17 mouse cellular contexts compared by ENCODE assay signal in the genomic region with DNA sequence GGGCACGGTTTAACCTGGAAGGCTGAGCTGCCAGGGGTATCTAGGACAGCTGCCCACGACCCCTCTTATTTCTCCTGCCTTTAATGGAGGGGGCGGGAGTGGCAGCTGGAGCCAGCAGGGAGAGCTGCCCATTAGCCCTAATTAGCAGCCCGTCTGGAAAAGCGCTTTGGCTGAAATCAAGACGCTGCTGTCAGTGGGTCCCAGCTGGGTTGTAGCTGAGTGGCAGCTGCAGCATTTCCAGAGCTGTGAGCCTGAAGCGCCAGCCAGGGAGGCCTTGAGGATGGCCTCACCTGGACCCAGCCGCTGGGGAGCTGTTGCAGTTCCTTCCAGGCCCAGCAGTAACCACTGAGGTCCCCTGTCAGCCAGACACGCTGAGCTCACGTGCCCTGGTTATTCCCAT. TPM values are rescaled to one million over a fixed set of nuclear protein-coding genes. Genes with fewer than 3 reads are reported as not detected.
DNase-seq lines count a peak whose midpoint lies in the region; ATAC-seq lines count a peak whose summit lies in the region.
"Had no signal": no experiment of that assay in that cellular context is flagged by ENCODE, and none has a peak within 500 bp of the region (broad histone marks: within the 10 kb centered on the region; RNA-seq: fewer than 3 reads in every experiment).

No protein-coding gene starts in this region.

- H3K27ac ChIP-seq in forebrain, embryonic 10.5 days = peak overlapping the region; percentile 56
- H3K27ac ChIP-seq in hindbrain, embryonic 13.5 days = peak overlapping the region; percentile 19; the same call in 1 of the 2 replicates
- peak overlapping the region; percentile 51; the same call in 1 of the 2 replicates for H3K27ac ChIP-seq in midbrain, embryonic 16.5 days (ENCODE audit: low read length)
- H3K27ac ChIP-seq: embryonic facial prominence, embryonic 13.5 days; intestine, embryonic 15.5 days; limb, embryonic 12.5 days had no signal

- WGBS in forebrain, embryonic 10.5 days = 22% methylated on average over 10 of the region's 10 CpGs
- WGBS in hindbrain, embryonic 13.5 days = 10% methylated on average over 10 of the region's 10 CpGs
- 18% methylated on average over 10 of the region's 10 CpGs for WGBS in midbrain, embryonic 16.5 days

- peak; percentile 45 for DNase-seq in embryo, embryonic 10.5 days (ENCODE audit: low spot score)
- DNase-seq in forebrain, embryonic 10.5 days (ENCODE audit: extremely low spot score, low spot score) = no peak
- no peak for DNase-seq in kidney, postnatal 25 days
- no peak for DNase-seq in layer of hippocampus, adult 18-20 months (ENCODE audit: low spot score in 2 of 2)
- DNase-seq in adrenal gland, postnatal 10 days = no peak
- no peak for DNase-seq in heart, adult 9 months (ENCODE audit: low spot score in 2 of 2)
- DNase-seq: adrenal gland, adult 2 months; lung, adult 2 months had no signal

- peaks cover 74% of the 10 kb centered on the region for H3K4me1 ChIP-seq in forebrain, embryonic 10.5 days
- H3K4me1 ChIP-seq in hindbrain, embryonic 13.5 days (replicated peaks) = peaks cover 68% of the 10 kb centered on the region
- peaks cover 16% of the 10 kb centered on the region for H3K4me1 ChIP-seq in midbrain, embryonic 16.5 days (ENCODE audit: control insufficient read depth, insufficient read depth, low read length)
- H3K4me1 ChIP-seq: intestine, embryonic 15.5 days had no signal

- no peaks in the 10 kb centered on the region for H3K36me3 ChIP-seq in forebrain, embryonic 10.5 days (replicated peaks)
- H3K36me3 ChIP-seq in hindbrain, embryonic 13.5 days = no peaks in the 10 kb centered on the region
- no peaks in the 10 kb centered on the region for H3K36me3 ChIP-seq in midbrain, embryonic 16.5 days (ENCODE audit: control insufficient read depth, insufficient read depth, low read length)
- H3K36me3 ChIP-seq: embryonic facial prominence, embryonic 13.5 days; intestine, embryonic 15.5 days; limb, embryonic 12.5 days had no signal

- H3K4me2 ChIP-seq in hindbrain, embryonic 13.5 days = no peak overlapping the region
- no peak overlapping the region for H3K4me2 ChIP-seq in midbrain, embryonic 16.5 days (ENCODE audit: low read length)
- H3K4me2 ChIP-seq: embryonic facial prominence, embryonic 13.5 days; intestine, embryonic 15.5 days; limb, embryonic 12.5 days had no signal

- H3K27me3 ChIP-seq in forebrain, embryonic 10.5 days (ENCODE audit: poor library complexity, severe bottlenecking) = peaks cover 88% of the 10 kb centered on the region
- peaks cover 37% of the 10 kb centered on the region for H3K27me3 ChIP-seq in hindbrain, embryonic 13.5 days
- no peaks in the 10 kb centered on the region for H3K27me3 ChIP-seq in midbrain, embryonic 16.5 days (ENCODE audit: control insufficient read depth, insufficient read depth, low read depth, low read length)

- H3K9ac ChIP-seq in hindbrain, embryonic 13.5 days = peak overlapping the region; percentile 35; the same call in 1 of the 2 replicates
- H3K9ac ChIP-seq in midbrain, embryonic 16.5 days (ENCODE audit: low read depth, low read length) = peak overlapping the region; percentile 2; the same call in 1 of the 2 replicates
- H3K9ac ChIP-seq: embryonic facial prominence, embryonic 13.5 days; intestine, embryonic 15.5 days; limb, embryonic 12.5 days had no signal

- no peaks in the 10 kb centered on the region for H3K9me3 ChIP-seq in forebrain, embryonic 10.5 days
- H3K9me3 ChIP-seq in hindbrain, embryonic 13.5 days = no peaks in the 10 kb centered on the region
- no peaks in the 10 kb centered on the region for H3K9me3 ChIP-seq in midbrain, embryonic 16.5 days (replicated peaks; ENCODE audit: control insufficient read depth, low read length, poor library complexity, severe bottlenecking)
- H3K9me3 ChIP-seq: embryonic facial prominence, embryonic 13.5 days; intestine, embryonic 15.5 days; limb, embryonic 12.5 days; megakaryocyte, embryonic 14.5 days had no signal

- no peak overlapping the region for H3K4me3 ChIP-seq in forebrain, embryonic 10.5 days
- H3K4me3 ChIP-seq in hindbrain, embryonic 13.5 days = no peak overlapping the region
- H3K4me3 ChIP-seq in midbrain, embryonic 16.5 days (ENCODE audit: low read depth, low read length) = no peak overlapping the region
- H3K4me3 ChIP-seq: embryonic facial prominence, embryonic 13.5 days; intestine, embryonic 15.5 days; limb, embryonic 12.5 days; megakaryocyte, embryonic 14.5 days had no signal

- peak; percentile 47; the same call in 1 of the 2 replicates for ATAC-seq in hindbrain, embryonic 13.5 days (ENCODE audit: low FRiP score)
- ATAC-seq in midbrain, embryonic 16.5 days = peak; percentile 22; the same call in 1 of the 2 replicates
- ATAC-seq: intestine, embryonic 15.5 days; Patski had no signal

RNA-seq across cellular contexts. Expression of gene 1700025C18Rik, which starts 5.8 kb away (rescaled TPM):
- polyA plus RNA-seq in forebrain, embryonic 10.5 days (2016; fragmentation: Nextera tagmentation; extraction: Ambion mirVana) = not detected in 2 replicates
- not detected in 2 replicates for polyA plus RNA-seq in hindbrain, embryonic 13.5 days (2015; fragmentation: Nextera tagmentation; extraction: Ambion mirVana)
- not detected in 2 replicates for polyA plus RNA-seq in midbrain, embryonic 16.5 days (2015; fragmentation: Nextera tagmentation; extraction: Ambion mirVana)
- not detected for total RNA-seq in layer of hippocampus, adult 18-20 months (2021)
- total RNA-seq in adrenal gland, postnatal 10 days (2021) = not detected
- total RNA-seq: adrenal gland, adult 2 months; gastrocnemius, adult 8-10 months had no signal
- polyA plus RNA-seq: adrenal gland, adult 2 months; embryonic facial prominence, embryonic 13.5 days; heart, postnatal 0 days; intestine, embryonic 15.5 days; limb, embryonic 12.5 days; lung, adult 2 months; Patski had no signal

RNA-seq across cellular contexts. Expression of gene Cd40, which starts 40.9 kb away (rescaled TPM):
- polyA plus RNA-seq in forebrain, embryonic 10.5 days (2016; fragmentation: Nextera tagmentation; extraction: Ambion mirVana) = 4.4 and 5.6 TPM in 2 replicates
- 8.1 and 8.6 TPM in 2 replicates for polyA plus RNA-seq in hindbrain, embryonic 13.5 days (2015; fragmentation: Nextera tagmentation; extraction: Ambion mirVana)
- polyA plus RNA-seq in midbrain, embryonic 16.5 days (2015; fragmentation: Nextera tagmentation; extraction: Ambion mirVana) = 6.0 TPM in 2 replicates
- total RNA-seq in layer of hippocampus, adult 18-20 months (2021) = under 1 TPM; 0.10 to 0.28 TPM
- 1 to 10 TPM; 2.9 to 3.3 TPM for total RNA-seq in adrenal gland, postnatal 10 days (2021)
